8 mouse cellular contexts compared by ENCODE assay signal in genomic region chr6:41605794-41606104, GRCm38 (mm10). TPM values are rescaled to one million over a fixed set of nuclear protein-coding genes. Genes with fewer than 3 reads are reported as not detected.
DNase-seq lines count a peak whose midpoint lies in the region; ATAC-seq and TF ChIP-seq lines count a peak whose summit lies in the region.

No protein-coding gene starts in this region.

- TF ChIP-seq EP300 in ES-Bruce4 (IDR thresholded peaks at IDR 0.05; ENCODE audit: insufficient read depth, low read depth, low read length): no peak

- no peaks in the 10 kb centered on the region for H3K9me3 ChIP-seq in heart, embryonic 13.5 days
- H3K9me3 ChIP-seq in ES-Bruce4 (replicated peaks; ENCODE audit: control insufficient read depth, insufficient read depth, low read length, poor library complexity, severe bottlenecking): no peaks in the 10 kb centered on the region
- no peaks in the 10 kb centered on the region for H3K9me3 ChIP-seq in forebrain, embryonic 15.5 days
- H3K9me3 ChIP-seq in liver, embryonic 15.5 days (replicated peaks): no peaks in the 10 kb centered on the region

- peak overlapping the region; percentile 80 for H3K9ac ChIP-seq in heart, embryonic 13.5 days
- H3K9ac ChIP-seq in ES-Bruce4 (ENCODE audit: low read depth, poor library complexity, severe bottlenecking): peak overlapping the region; percentile 82
- peak overlapping the region; percentile 83 for H3K9ac ChIP-seq in forebrain, embryonic 15.5 days (replicated peaks)
- no peak overlapping the region for H3K9ac ChIP-seq in liver, embryonic 15.5 days

- peaks cover 19% of the 10 kb centered on the region for H3K27me3 ChIP-seq in heart, embryonic 13.5 days (replicated peaks)
- H3K27me3 ChIP-seq in ES-Bruce4 (ENCODE audit: control insufficient read depth, insufficient read depth, low read length, poor library complexity, severe bottlenecking): no peaks in the 10 kb centered on the region
- H3K27me3 ChIP-seq in forebrain, embryonic 15.5 days: no peaks in the 10 kb centered on the region
- peaks cover 25% of the 10 kb centered on the region for H3K27me3 ChIP-seq in liver, embryonic 15.5 days

- no peaks in the 10 kb centered on the region for H3K36me3 ChIP-seq in heart, embryonic 13.5 days
- H3K36me3 ChIP-seq in ES-Bruce4 (ENCODE audit: control insufficient read depth, insufficient read depth, low read length, poor library complexity, severe bottlenecking): no peaks in the 10 kb centered on the region
- no peaks in the 10 kb centered on the region for H3K36me3 ChIP-seq in forebrain, embryonic 15.5 days
- no peaks in the 10 kb centered on the region for H3K36me3 ChIP-seq in liver, embryonic 15.5 days (replicated peaks)

- TF ChIP-seq POLR2A in ES-Bruce4 (IDR thresholded peaks at IDR 0.05; ENCODE audit: insufficient read depth, low read length): no peak

- TF ChIP-seq CTCF in ES-Bruce4 (IDR thresholded peaks at IDR 0.05; ENCODE audit: low read depth, low read length): no peak

- WGBS in heart, embryonic 13.5 days: 0% methylated on average over 7 of the region's 7 CpGs
- WGBS in forebrain, embryonic 15.5 days: 2% methylated on average over 7 of the region's 7 CpGs
- WGBS in liver, embryonic 15.5 days (ENCODE audit: insufficient replicate concordance): 5% methylated on average over 7 of the region's 7 CpGs

- H3K27ac ChIP-seq in heart, embryonic 13.5 days (replicated peaks): no peak overlapping the region
- H3K27ac ChIP-seq in ES-Bruce4 (ENCODE audit: insufficient read depth, low read length): no peak overlapping the region
- peak overlapping the region; percentile 93 for H3K27ac ChIP-seq in forebrain, embryonic 15.5 days (replicated peaks)
- no peak overlapping the region for H3K27ac ChIP-seq in liver, embryonic 15.5 days (replicated peaks)

- peak overlapping the region; percentile 74 for H3K4me3 ChIP-seq in heart, embryonic 13.5 days
- H3K4me3 ChIP-seq in ES-Bruce4 (ENCODE audit: low read depth, low read length): peak overlapping the region; percentile 79
- H3K4me3 ChIP-seq in forebrain, embryonic 15.5 days: peak overlapping the region; percentile 76
- peak overlapping the region; percentile 61 for H3K4me3 ChIP-seq in liver, embryonic 15.5 days (replicated peaks)

- peak overlapping the region; percentile 94 for H3K4me2 ChIP-seq in heart, embryonic 13.5 days
- H3K4me2 ChIP-seq in forebrain, embryonic 15.5 days (replicated peaks): peak overlapping the region; percentile 81
- H3K4me2 ChIP-seq in liver, embryonic 15.5 days: peak overlapping the region; percentile 80

- H3K4me1 ChIP-seq in heart, embryonic 13.5 days: peaks cover 4% of the 10 kb centered on the region
- no peaks in the 10 kb centered on the region for H3K4me1 ChIP-seq in ES-Bruce4 (ENCODE audit: control insufficient read depth, insufficient read depth, low read length)
- peaks cover 27% of the 10 kb centered on the region for H3K4me1 ChIP-seq in forebrain, embryonic 15.5 days
- peaks cover 9% of the 10 kb centered on the region; the same call in 1 of the 2 replicates for H3K4me1 ChIP-seq in liver, embryonic 15.5 days (replicated peaks)

- no peak for ATAC-seq in heart, embryonic 13.5 days (ENCODE audit: extremely low read depth, insufficient number of reproducible peaks, low FRiP score, low TSS enrichment)
- ATAC-seq in forebrain, embryonic 15.5 days (replicated peaks): peak; percentile 57
- ATAC-seq in liver, embryonic 15.5 days (ENCODE audit: insufficient read depth): no peak

- no peak for DNase-seq in heart, adult 18-20 months
- no peak for DNase-seq in cerebellum, postnatal 25 days
- DNase-seq in adrenal gland, adult 8-10 months: no peak
- DNase-seq in adrenal gland, postnatal 14 days: no peak

RNA-seq across cellular contexts. Expression of gene Ephb6, which starts 0.5 kb away (rescaled TPM):
- polyA plus RNA-seq in heart, embryonic 13.5 days (2015; fragmentation: Nextera tagmentation; extraction: Ambion mirVana): 3.5 and 5.3 TPM in 2 replicates
- total RNA-seq in heart, adult 18-20 months (2021): 1 to 10 TPM; 1.3 to 1.8 TPM
- polyA plus RNA-seq in ES-Bruce4 (2011; ENCODE audit: insufficient read depth, insufficient read length, low read depth, missing spikeins): 4.0 and 5.7 TPM in 2 replicates
- 33.2 and 34.6 TPM in 2 replicates for polyA plus RNA-seq in forebrain, embryonic 15.5 days (2015; fragmentation: Nextera tagmentation; extraction: Ambion mirVana)
- polyA plus RNA-seq in liver, embryonic 15.5 days (2015; fragmentation: Nextera tagmentation; extraction: Ambion mirVana): 0.48 and 0.59 TPM in 2 replicates
- total RNA-seq in adrenal gland, adult 8-10 months (2022): 10 to 100 TPM in 2 of 4 experiments, 1 to 10 TPM in 2; 7.0 to 13.7 (median 11.0) TPM
- 13.5 and 15.7 TPM in 2 replicates for total RNA-seq in adrenal gland, postnatal 14 days (2021)

RNA-seq across cellular contexts. Expression of gene Trpv6, which starts 30.5 kb away (rescaled TPM):
- polyA plus RNA-seq in heart, embryonic 13.5 days (2015; fragmentation: Nextera tagmentation; extraction: Ambion mirVana): 0.13 and 0.14 TPM in 2 replicates
- not detected for total RNA-seq in heart, adult 18-20 months (2021)
- not detected in 2 replicates for polyA plus RNA-seq in ES-Bruce4 (2011; ENCODE audit: insufficient read depth, insufficient read length, low read depth, missing spikeins)
- 0.46 and 0.52 TPM in 2 replicates for polyA plus RNA-seq in forebrain, embryonic 15.5 days (2015; fragmentation: Nextera tagmentation; extraction: Ambion mirVana)
- 0.13 and 0.15 TPM in 2 replicates for polyA plus RNA-seq in liver, embryonic 15.5 days (2015; fragmentation: Nextera tagmentation; extraction: Ambion mirVana)
- under 1 TPM in 1 of 4 experiments, not detected in 3; 0.11 TPM for total RNA-seq in adrenal gland, adult 8-10 months (2022)
- total RNA-seq in adrenal gland, postnatal 14 days (2021): not detected in 2 replicates
